Mouse (Mus musculus): ENCODE data around the gene Nr4a1. TPM values are rescaled to one million over a fixed set of nuclear protein-coding genes. Genes with fewer than 3 reads are reported as not detected.

The Nr4a1 gene
- 3.5 and 4.0 TPM in 2 replicates for polyA plus RNA-seq (2014; fragmentation: Nextera tagmentation; extraction: Ambion mirVana)

DNA sequence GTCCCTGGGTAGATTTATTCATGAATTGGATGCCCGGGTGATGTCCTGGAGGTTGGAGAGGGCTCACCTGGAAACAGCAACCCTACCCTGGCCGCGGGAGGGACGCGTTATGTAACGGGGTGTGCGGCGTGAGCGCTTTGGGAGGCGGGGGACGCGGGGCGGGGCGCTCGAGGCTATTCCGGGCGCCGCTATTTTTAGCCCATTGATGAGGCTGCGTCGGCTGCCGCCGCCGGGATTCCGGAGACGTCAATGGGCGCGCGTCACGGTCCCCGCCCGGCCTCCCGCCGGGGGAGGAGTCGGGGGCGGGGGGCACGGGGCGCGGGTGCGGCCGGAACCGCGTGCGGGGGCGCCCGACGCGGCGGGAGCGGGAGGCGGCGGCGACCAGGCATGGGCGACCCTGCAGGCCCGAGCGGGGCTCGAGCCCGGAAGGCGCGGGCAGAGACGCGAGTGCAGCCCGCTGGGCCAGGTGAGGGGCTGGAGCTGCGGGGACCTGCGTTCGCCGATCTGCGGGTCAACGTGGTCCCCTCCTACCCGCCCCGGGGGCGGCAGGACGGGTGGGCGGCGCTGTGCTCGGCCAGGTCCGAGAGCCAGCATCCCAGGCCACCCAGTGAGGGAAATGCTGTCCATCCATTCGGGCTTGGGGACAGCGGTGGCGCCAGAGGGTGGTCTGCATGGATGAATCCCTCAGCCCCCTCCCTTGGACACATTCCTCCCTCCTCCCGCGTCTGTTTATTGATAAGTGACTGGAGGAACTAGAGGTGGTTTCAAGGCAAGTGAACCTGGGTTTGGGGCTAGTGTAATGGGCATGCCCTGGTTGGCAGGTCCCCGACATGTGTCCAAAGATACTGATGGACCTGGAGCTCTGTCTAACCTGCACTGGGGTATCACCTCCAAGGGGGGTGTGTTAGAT is at the start of gene Nr4a1:
Gene Nr4a1 (plus strand): TSS at position 384 of the 910 bp plus-strand sequence.
- Histone ChIP-seq H3K9ac (ENCODE audit: low read length) (peak within 1 kb of the TSS; percentile 79), H3K4me2 (ENCODE audit: low read depth, severe bottlenecking) (peak within 1 kb of the TSS; percentile 94), H3K36me3 (ENCODE audit: control insufficient read depth, insufficient read depth, low read length) (no peaks in the 10 kb centered on the region; the same call in 1 of the 2 replicates), H3K4me3 (ENCODE audit: low read depth, low read length) (peak within 1 kb of the TSS; percentile 58), H3K27me3 (ENCODE audit: control insufficient read depth, insufficient read depth, low read length) (0 out of 2 replicates have a peak, but pooled peaks cover 2% of the 10 kb centered on the region), H3K27ac (replicated peaks; ENCODE audit: low read depth, low read length) (no peak within 1 kb of the TSS), H3K9me3 (ENCODE audit: control insufficient read depth, low read length) (no peaks in the 10 kb centered on the region), H3K4me1 (ENCODE audit: control insufficient read depth, insufficient read depth, low read length) (peaks cover 11% of the 10 kb centered on the region)
- WGBS = 1% methylated on average over 60 of the region's 82 CpGs
- DNase-seq (ENCODE audit: low spot score) (peak; percentile 65), ATAC-seq (ENCODE audit: insufficient number of reproducible peaks, low FRiP score, low TSS enrichment, low read depth) (0 out of 2 replicates have a peak, but pooled peaks have one; percentile 28)

DNA sequence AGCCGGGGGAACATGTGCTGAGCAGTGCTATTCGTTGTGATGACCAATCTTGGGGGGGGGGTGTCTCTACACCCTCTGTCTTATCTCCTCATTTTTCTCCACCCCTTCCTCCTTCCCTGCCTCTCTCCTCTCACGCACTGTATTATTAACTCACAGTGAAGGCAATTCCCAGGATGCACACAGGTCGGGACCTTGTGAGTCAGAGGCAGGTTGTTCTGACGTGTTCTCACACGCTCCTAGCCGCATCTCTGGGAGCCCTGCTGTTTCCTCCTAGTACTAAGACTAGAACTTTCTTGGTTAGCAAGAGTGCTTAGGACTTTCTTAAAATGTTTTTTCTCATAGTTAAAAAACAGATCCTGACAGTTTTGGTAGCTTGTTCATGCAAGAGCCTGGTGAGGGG is 49.3 kb upstream of the Nr4a1 start:
- ATAC-seq (ENCODE audit: insufficient number of reproducible peaks, low FRiP score, low TSS enrichment, low read depth) = no peak
- no peak overlapping the region for H3K27ac ChIP-seq (replicated peaks; ENCODE audit: low read depth, low read length)
- H3K4me3 ChIP-seq (ENCODE audit: low read depth, low read length) = no peak overlapping the region
- H3K27me3 ChIP-seq (ENCODE audit: control insufficient read depth, insufficient read depth, low read length) = no peaks in the 10 kb centered on the region
- H3K4me1 ChIP-seq (ENCODE audit: control insufficient read depth, insufficient read depth, low read length) = no peaks in the 10 kb centered on the region
- H3K9me3 ChIP-seq (ENCODE audit: control insufficient read depth, low read length) = no peaks in the 10 kb centered on the region
- no peak for DNase-seq (ENCODE audit: low spot score)
- no peak overlapping the region for H3K9ac ChIP-seq (ENCODE audit: low read length)
- peaks cover 28% of the 10 kb centered on the region for H3K36me3 ChIP-seq (ENCODE audit: control insufficient read depth, insufficient read depth, low read length)
- WGBS = 81% methylated on average over 7 of the region's 7 CpGs
- no peak overlapping the region for H3K4me2 ChIP-seq (ENCODE audit: low read depth, severe bottlenecking)

- Histone ChIP-seq H3K36me3 (ENCODE audit: control insufficient read depth, insufficient read depth, low read length) (peaks cover 4% of the 10 kb centered on the region; the same call in 1 of the 2 replicates), H3K9ac (ENCODE audit: low read length) (no peak overlapping the region), H3K4me2 (ENCODE audit: low read depth, severe bottlenecking) (no peak overlapping the region), H3K4me3 (ENCODE audit: low read depth, low read length) (no peak overlapping the region), H3K27me3 (ENCODE audit: control insufficient read depth, insufficient read depth, low read length) (no peaks in the 10 kb centered on the region), H3K27ac (replicated peaks; ENCODE audit: low read depth, low read length) (no peak overlapping the region), H3K4me1 (ENCODE audit: control insufficient read depth, insufficient read depth, low read length) (no peaks in the 10 kb centered on the region), H3K9me3 (ENCODE audit: control insufficient read depth, low read length) (no peaks in the 10 kb centered on the region)
- DNase-seq (ENCODE audit: low spot score) (peak; percentile 78), ATAC-seq (ENCODE audit: insufficient number of reproducible peaks, low FRiP score, low TSS enrichment, low read depth) (peak; percentile 68; the same call in 1 of the 2 replicates)
- 69% methylated on average over 6 of the region's 6 CpGs for WGBS
Observed at GRCm38 (mm10) chr15:101210228-101210627, 43.8 kb upstream of the Nr4a1 start.

- no peak for DNase-seq (ENCODE audit: low spot score)
- no peaks in the 10 kb centered on the region for H3K9me3 ChIP-seq (ENCODE audit: control insufficient read depth, low read length)
- WGBS = 95% methylated on average over 14 of the region's 14 CpGs
- no peak overlapping the region for H3K4me3 ChIP-seq (ENCODE audit: low read depth, low read length)
- peaks cover 4% of the 10 kb centered on the region; the same call in 1 of the 2 replicates for H3K36me3 ChIP-seq (ENCODE audit: control insufficient read depth, insufficient read depth, low read length)
- no peak overlapping the region for H3K27ac ChIP-seq (replicated peaks; ENCODE audit: low read depth, low read length)
- no peak overlapping the region for H3K4me2 ChIP-seq (ENCODE audit: low read depth, severe bottlenecking)
- no peaks in the 10 kb centered on the region for H3K4me1 ChIP-seq (ENCODE audit: control insufficient read depth, insufficient read depth, low read length)
- no peak overlapping the region for H3K9ac ChIP-seq (ENCODE audit: low read length)
- no peak for ATAC-seq (ENCODE audit: insufficient number of reproducible peaks, low FRiP score, low TSS enrichment, low read depth)
- no peaks in the 10 kb centered on the region for H3K27me3 ChIP-seq (ENCODE audit: control insufficient read depth, insufficient read depth, low read length)
Observed at GRCm38 (mm10) chr15:101210998-101211613, 43.0 kb upstream of the Nr4a1 start.

- H3K4me3 ChIP-seq (ENCODE audit: low read depth, low read length) = no peak overlapping the region
- H3K36me3 ChIP-seq (ENCODE audit: control insufficient read depth, insufficient read depth, low read length) = peaks cover 4% of the 10 kb centered on the region; the same call in 1 of the 2 replicates
- H3K9me3 ChIP-seq (ENCODE audit: control insufficient read depth, low read length) = no peaks in the 10 kb centered on the region
- no peak for DNase-seq (ENCODE audit: low spot score)
- no peaks in the 10 kb centered on the region for H3K27me3 ChIP-seq (ENCODE audit: control insufficient read depth, insufficient read depth, low read length)
- no peak overlapping the region for H3K27ac ChIP-seq (replicated peaks; ENCODE audit: low read depth, low read length)
- H3K9ac ChIP-seq (ENCODE audit: low read length) = no peak overlapping the region
- 89% methylated on average over 14 of the region's 14 CpGs for WGBS
- H3K4me2 ChIP-seq (ENCODE audit: low read depth, severe bottlenecking) = no peak overlapping the region
- ATAC-seq (ENCODE audit: insufficient number of reproducible peaks, low FRiP score, low TSS enrichment, low read depth) = no peak
- no peaks in the 10 kb centered on the region for H3K4me1 ChIP-seq (ENCODE audit: control insufficient read depth, insufficient read depth, low read length)
Observed at GRCm38 (mm10) chr15:101212435-101212834, 41.6 kb upstream of the Nr4a1 start.

DNA sequence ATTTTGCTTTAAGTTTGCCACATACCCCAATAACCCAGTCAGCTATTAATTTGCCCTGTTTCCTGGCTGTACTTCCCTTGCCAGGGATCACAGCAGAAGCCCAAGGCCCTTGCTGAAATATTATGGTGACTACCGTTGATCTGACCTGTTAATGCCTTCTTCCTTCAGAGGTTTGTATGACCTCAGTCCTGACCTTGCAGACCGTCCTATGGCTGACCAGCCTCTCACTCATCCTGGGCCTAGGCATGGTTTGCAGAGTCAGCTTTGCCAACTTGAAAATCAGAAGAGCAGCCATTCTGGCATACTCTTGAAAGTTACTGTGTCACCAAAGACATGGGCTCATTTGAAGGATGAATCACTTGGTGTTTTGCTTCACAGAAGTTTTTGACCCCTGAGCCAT is 38.9 kb upstream of the Nr4a1 start:
- H3K27ac ChIP-seq (replicated peaks; ENCODE audit: low read depth, low read length) = no peak overlapping the region
- H3K4me3 ChIP-seq (ENCODE audit: low read depth, low read length) = no peak overlapping the region
- 73% methylated on average over 2 of the region's 2 CpGs for WGBS
- H3K4me1 ChIP-seq (ENCODE audit: control insufficient read depth, insufficient read depth, low read length) = peaks cover 2% of the 10 kb centered on the region; the same call in 1 of the 2 replicates
- H3K36me3 ChIP-seq (ENCODE audit: control insufficient read depth, insufficient read depth, low read length) = no peaks in the 10 kb centered on the region; the same call in 1 of the 2 replicates
- no peak overlapping the region for H3K9ac ChIP-seq (ENCODE audit: low read length)
- H3K27me3 ChIP-seq (ENCODE audit: control insufficient read depth, insufficient read depth, low read length) = no peaks in the 10 kb centered on the region
- DNase-seq (ENCODE audit: low spot score) (no peak), ATAC-seq (ENCODE audit: insufficient number of reproducible peaks, low FRiP score, low TSS enrichment, low read depth) (no peak)
- no peaks in the 10 kb centered on the region for H3K9me3 ChIP-seq (ENCODE audit: control insufficient read depth, low read length)
- no peak overlapping the region for H3K4me2 ChIP-seq (ENCODE audit: low read depth, severe bottlenecking)

GRCm38 (mm10) chr15:101216036-101216435 is 38.0 kb upstream of the Nr4a1 start:
- no peak for ATAC-seq (ENCODE audit: insufficient number of reproducible peaks, low FRiP score, low TSS enrichment, low read depth)
- H3K4me3 ChIP-seq (ENCODE audit: low read depth, low read length) = no peak overlapping the region
- WGBS = 81% methylated on average over 4 of the region's 4 CpGs

DNA sequence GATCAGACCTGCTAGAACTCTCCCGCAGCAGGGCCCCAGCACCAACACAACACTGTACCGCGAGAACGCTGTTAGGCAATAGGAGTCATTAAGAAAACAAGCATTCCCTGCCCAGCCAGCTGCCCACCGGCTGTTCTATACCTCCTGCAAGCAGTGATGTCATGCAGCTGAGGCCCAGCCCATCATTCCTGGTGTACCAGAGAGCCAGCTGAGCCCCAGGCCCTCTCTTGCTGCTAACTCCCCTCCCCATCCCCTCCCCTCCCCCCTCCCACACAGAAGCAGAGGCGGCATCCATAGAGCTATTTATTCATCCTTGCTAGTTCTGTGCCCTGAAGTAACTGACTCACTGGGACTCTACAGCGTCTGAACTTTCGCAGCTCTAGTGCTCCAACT is 33.2 kb upstream of the Nr4a1 start:
- DNase-seq (ENCODE audit: low spot score) (peak; percentile 75), ATAC-seq (ENCODE audit: insufficient number of reproducible peaks, low FRiP score, low TSS enrichment, low read depth) (peak; percentile 28)
- Histone ChIP-seq H3K9ac (ENCODE audit: low read length) (no peak overlapping the region), H3K27me3 (ENCODE audit: control insufficient read depth, insufficient read depth, low read length) (no peaks in the 10 kb centered on the region), H3K9me3 (ENCODE audit: control insufficient read depth, low read length) (no peaks in the 10 kb centered on the region), H3K36me3 (ENCODE audit: control insufficient read depth, insufficient read depth, low read length) (no peaks in the 10 kb centered on the region), H3K4me2 (ENCODE audit: low read depth, severe bottlenecking) (peak overlapping the region; percentile 24; the same call in 1 of the 2 replicates), H3K27ac (replicated peaks; ENCODE audit: low read depth, low read length) (peak overlapping the region; percentile 18; the same call in 1 of the 2 replicates), H3K4me1 (ENCODE audit: control insufficient read depth, insufficient read depth, low read length) (peaks cover 32% of the 10 kb centered on the region), H3K4me3 (ENCODE audit: low read depth, low read length) (no peak overlapping the region)
- 3% methylated on average over 8 of the region's 8 CpGs for WGBS

More at GRCm38 (mm10) chr15:101216036-101216435, 38.0 kb upstream of the Nr4a1 start:
- H3K9ac ChIP-seq (ENCODE audit: low read length) = no peak overlapping the region
- no peaks in the 10 kb centered on the region for H3K9me3 ChIP-seq (ENCODE audit: control insufficient read depth, low read length)
- H3K27me3 ChIP-seq (ENCODE audit: control insufficient read depth, insufficient read depth, low read length) = no peaks in the 10 kb centered on the region
- H3K36me3 ChIP-seq (ENCODE audit: control insufficient read depth, insufficient read depth, low read length) = no peaks in the 10 kb centered on the region; the same call in 1 of the 2 replicates
- no peak overlapping the region for H3K27ac ChIP-seq (replicated peaks; ENCODE audit: low read depth, low read length)
- peaks cover 11% of the 10 kb centered on the region for H3K4me1 ChIP-seq (ENCODE audit: control insufficient read depth, insufficient read depth, low read length)
- no peak for DNase-seq (ENCODE audit: low spot score)
- H3K4me2 ChIP-seq (ENCODE audit: low read depth, severe bottlenecking) = no peak overlapping the region

Data from limb, embryonic 11.5 days (tissue).